Mouse (Mus musculus) lung, adult 2 months (tissue): ENCODE data around the gene Top2a.

Source experiments
- CTCF ChIP-seq: fragments of 200-500 bp; IDR thresholded peaks from 2 replicates; pipeline ENCODE4 v1.5.1; 2011; ENCODE audit warnings: mild to moderate bottlenecking, low read length, control low read depth; ENCODE audit not compliant: insufficient read depth
- POLR2A ChIP-seq: fragments of 200-500 bp; IDR thresholded peaks from 2 replicates; pipeline ENCODE4 v1.6.1; 2011; ENCODE audit warnings: low read depth, mild to moderate bottlenecking, control low read depth, low read length, borderline replicate concordance; ENCODE audit errors: extremely low read depth

DNA sequence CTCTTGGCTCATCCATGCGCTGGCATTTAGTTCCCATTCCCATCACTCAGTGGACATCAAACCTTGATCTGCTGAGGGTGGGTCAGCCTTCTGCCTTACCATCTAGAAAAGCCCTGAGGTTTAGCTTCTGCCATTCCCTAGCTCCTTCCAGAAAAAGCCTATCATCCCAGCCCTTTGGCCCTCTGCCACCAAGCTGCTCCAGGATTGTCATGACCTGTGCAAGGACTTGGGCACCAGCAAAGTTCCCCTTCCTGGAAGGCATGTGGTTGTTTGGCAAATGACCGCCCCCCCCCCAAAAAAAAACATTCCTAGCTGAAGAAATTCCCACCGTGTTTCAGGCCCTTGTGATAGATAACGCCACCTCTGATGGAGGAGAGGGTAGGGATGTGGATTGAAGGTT, 31.2 kb upstream of the Top2a start:
- TF ChIP-seq CTCF: no peak
- TF ChIP-seq POLR2A: no peak
